Mouse (Mus musculus): Measurements from ENCODE around the gene Nid1.
"Not testable (repeated sequence)": the region's sequence is repeated elsewhere in the genome, so short reads cannot be mapped to it uniquely, and the experiment has no call there.

The Nid1 gene

GRCm38 (mm10) chr13:13538585-13539300 lies 101.4 kb downstream of the Nid1 start:
- DNase-seq (ENCODE audit: low spot score in 2 of 2): peak; percentile 51 to 63

- not testable (repeated sequence) for DNase-seq (ENCODE audit: low spot score in 2 of 2)
Measured at GRCm38 (mm10) chr13:13543073-13543472, 105.7 kb downstream of the Nid1 start.

- no peak for DNase-seq (ENCODE audit: low spot score in 2 of 2)
Measured at GRCm38 (mm10) chr13:13546792-13547191, 109.4 kb downstream of the Nid1 start.

GRCm38 (mm10) chr13:13547889-13548288 lies 110.5 kb downstream of the Nid1 start:
- DNase-seq (ENCODE audit: low spot score in 2 of 2): no peak

- DNase-seq (ENCODE audit: low spot score in 2 of 2): no peak
Measured at GRCm38 (mm10) chr13:13548431-13549190, 111.3 kb downstream of the Nid1 start.

DNA sequence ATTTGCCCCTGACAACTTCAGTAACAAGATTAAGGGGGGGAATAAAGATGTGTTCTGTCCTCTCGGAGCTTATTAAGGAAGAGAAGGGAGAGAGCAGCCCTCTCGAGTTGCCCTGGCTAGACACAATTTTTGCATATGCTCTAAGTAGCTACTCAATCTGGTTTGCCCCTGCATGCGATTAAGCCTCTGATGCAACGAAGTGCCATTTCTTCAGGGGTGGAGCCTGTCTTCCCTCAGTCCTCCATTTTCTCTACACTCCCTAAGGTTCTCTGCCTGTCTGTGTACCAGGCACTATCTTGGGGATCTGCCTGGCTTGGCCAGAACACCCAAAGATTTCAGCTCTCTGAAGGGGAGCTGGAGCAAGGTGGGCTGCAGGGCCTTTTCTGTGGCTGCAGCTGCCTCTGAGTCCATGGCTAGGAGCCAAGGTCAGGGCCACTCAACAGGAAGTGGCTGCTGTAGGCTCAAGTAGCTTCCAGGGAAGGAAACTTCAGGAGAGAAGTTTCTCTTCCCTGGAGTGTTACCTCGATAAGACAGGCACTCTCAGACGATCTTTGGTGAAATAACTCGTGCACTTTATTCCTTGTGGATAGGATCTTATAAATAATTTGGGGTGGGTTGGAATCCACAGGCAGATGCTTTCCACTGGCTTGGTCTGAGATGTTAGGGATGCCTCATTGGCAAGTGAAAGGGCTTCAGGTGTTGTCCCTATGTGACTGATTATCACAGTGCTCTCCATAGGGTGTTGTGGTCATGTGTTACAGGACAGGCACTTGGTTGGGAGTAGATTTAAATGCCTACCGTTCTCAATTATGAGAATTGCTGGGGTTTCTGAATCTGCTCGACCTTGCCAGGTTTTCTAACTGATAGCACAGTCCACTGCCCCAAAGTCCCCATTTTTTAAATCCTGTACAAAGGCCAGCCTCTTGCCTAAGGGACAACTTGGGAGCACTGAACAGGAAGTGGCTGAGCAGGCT lies 112.6 kb downstream of the Nid1 start:
- no peak for DNase-seq (ENCODE audit: low spot score in 2 of 2)

GRCm38 (mm10) chr13:13552020-13552419 lies 114.7 kb downstream of the Nid1 start:
- no peak for DNase-seq (ENCODE audit: low spot score in 2 of 2)

DNA sequence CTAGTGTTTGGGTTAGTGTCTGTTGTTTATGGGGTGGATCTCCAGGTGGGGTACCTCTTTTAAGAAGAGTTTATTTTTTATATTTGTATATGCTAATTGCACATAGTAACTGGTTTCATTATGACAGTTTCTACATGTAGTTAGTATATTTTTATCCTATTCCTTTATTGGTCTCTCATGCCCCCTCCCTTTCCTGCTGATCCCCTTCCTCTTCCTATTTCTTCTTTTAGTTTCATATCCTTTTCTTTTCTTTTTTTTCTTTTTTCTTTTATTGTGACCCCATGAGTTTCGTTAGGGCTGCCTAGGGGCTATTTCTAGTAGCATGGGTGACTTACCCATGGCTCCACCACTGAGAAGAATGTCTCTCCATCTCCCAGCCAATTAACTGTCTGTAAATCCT lies 116.3 kb downstream of the Nid1 start:
- DNase-seq (ENCODE audit: low spot score in 2 of 2): no peak

GRCm38 (mm10) chr13:13555196-13555595 lies 117.8 kb downstream of the Nid1 start:
- no peak for DNase-seq (ENCODE audit: low spot score in 2 of 2)

DNA sequence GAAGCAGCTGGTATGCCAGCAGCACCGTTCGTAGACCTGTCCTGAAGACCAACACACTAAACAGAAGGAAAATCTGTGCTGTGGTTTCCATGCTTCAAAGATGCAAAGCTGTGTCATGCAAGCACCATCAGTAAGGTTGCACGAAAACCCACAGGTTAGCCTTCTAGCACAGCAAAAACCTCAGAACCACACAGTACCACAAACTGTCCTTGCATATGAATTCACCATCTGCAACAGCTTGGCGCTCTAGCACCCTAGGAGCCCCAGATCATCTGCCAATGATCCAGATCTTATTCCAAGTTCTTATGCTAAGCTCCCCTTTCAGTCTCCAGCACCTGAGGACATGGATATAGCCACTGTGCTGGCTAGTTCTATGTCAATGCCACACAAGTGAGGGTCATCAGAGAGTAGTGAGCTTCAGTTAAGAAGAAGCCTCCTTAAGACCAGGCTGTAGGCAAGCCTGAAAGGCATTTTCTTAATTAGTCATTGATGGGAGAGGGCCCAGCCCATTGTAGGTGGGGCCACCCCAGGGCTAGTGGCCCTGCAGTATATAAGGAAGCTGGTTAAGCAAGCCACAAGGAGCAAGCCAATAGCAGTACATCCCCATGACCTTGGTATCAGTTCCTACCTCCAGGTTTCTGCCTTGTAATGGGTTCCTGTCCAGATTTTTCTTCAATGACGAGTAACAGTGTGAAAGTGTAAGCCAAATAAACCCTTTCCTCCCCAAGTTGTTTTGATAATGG lies 119.8 kb downstream of the Nid1 start:
- no peak for DNase-seq (ENCODE audit: low spot score in 2 of 2)

- DNase-seq (ENCODE audit: low spot score in 2 of 2): no peak
Measured at GRCm38 (mm10) chr13:13558251-13558650, 120.9 kb downstream of the Nid1 start.

DNA sequence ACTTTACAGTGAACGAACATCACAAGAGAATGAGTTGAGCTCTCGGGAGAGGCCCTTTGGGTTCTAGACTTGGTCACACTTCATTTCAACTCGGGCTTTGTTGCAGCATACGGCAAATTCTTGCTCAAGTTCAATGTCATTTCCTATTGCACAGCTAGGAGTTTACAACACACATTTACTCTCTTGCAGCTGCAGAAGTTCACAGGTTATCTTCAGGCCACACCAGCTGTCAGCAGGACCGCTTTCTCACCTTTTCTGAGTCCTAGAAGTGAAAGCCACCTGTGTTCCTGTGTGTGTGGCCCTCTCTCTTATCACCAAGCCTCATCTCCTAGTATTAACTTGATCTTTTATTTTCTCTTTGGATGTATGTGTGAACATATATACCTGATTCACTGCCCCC lies 121.5 kb downstream of the Nid1 start:
- no peak for DNase-seq (ENCODE audit: low spot score in 2 of 2)
